Mouse (Mus musculus) adrenal gland, postnatal 4 days (tissue): ENCODE measurements around the gene Itprid1. TPM values are rescaled to one million over a fixed set of nuclear protein-coding genes. Genes with fewer than 3 reads are reported as not detected.

ENCODE experiments used
- DNase-seq, 2 experiments: peaks; one replicate each; pipeline ENCODE4 v3.0.0; 2021 to 2022; ENCODE audit warnings: low spot score in 2 of 2, mixed read lengths in 2 of 2
- long read RNA-seq, 2 experiments: library from polyadenylated mRNA; stranded (forward); transcript quantifications; one replicate each; pipeline ENCODE4 v2.0.0; 2021
- total RNA-seq, 2 experiments: library from RNA; stranded (reverse); gene quantifications; 2 replicates each; pipeline ENCODE4 v1.2.3; 2021

Gene Itprid1
- total RNA-seq, result not detected
- long read RNA-seq, experiment 1, result 0 reads
- long read RNA-seq, experiment 2, result 0 reads

GRCm38 (mm10) chr6:55836650-55837320 lies at the start of gene Itprid1:
TSS of gene Itprid1 (plus strand) at chr6:55836895.
- DNase-seq, result no peak

GRCm38 (mm10) chr6:55789557-55789956 lies 47.1 kb upstream of the Itprid1 start:
- no peak for DNase-seq

- no peak for DNase-seq
These were observed 44.7 kb upstream of the Itprid1 start for GRCm38 (mm10) chr6:55791852-55792496.

GRCm38 (mm10) chr6:55792536-55792935 lies 44.2 kb upstream of the Itprid1 start:
- DNase-seq, result no peak

- DNase-seq, result no peak
These were observed 34.0 kb upstream of the Itprid1 start for GRCm38 (mm10) chr6:55802686-55803085.

- DNase-seq, result no peak
These were observed 33.3 kb upstream of the Itprid1 start for GRCm38 (mm10) chr6:55803357-55803756.

GRCm38 (mm10) chr6:55803991-55804680 lies 32.6 kb upstream of the Itprid1 start:
- DNase-seq, result no peak

GRCm38 (mm10) chr6:55804681-55805000 lies 32.1 kb upstream of the Itprid1 start:
- no peak for DNase-seq

- DNase-seq, result no peak
These were observed 31.2 kb upstream of the Itprid1 start for GRCm38 (mm10) chr6:55805291-55806137.

- no peak for DNase-seq
These were observed 30.2 kb upstream of the Itprid1 start for GRCm38 (mm10) chr6:55806537-55806936.

- DNase-seq, result no peak
These were observed 28.0 kb upstream of the Itprid1 start for GRCm38 (mm10) chr6:55808692-55809091.

- DNase-seq, result no peak
These were observed 25.5 kb upstream of the Itprid1 start for GRCm38 (mm10) chr6:55811153-55811552.

- no peak for DNase-seq
These were observed 24.3 kb upstream of the Itprid1 start for GRCm38 (mm10) chr6:55812353-55812752.

- no peak for DNase-seq
These were observed 22.3 kb upstream of the Itprid1 start for GRCm38 (mm10) chr6:55814184-55814926.

GRCm38 (mm10) chr6:55816911-55817310 lies 19.8 kb upstream of the Itprid1 start:
- DNase-seq, result no peak

- no peak for DNase-seq
These were observed 7.0 kb upstream of the Itprid1 start for GRCm38 (mm10) chr6:55829722-55830121.

GRCm38 (mm10) chr6:55852589-55852988 lies 15.9 kb downstream of the Itprid1 start:
- DNase-seq, result no peak

GRCm38 (mm10) chr6:55856085-55856484 lies 19.4 kb downstream of the Itprid1 start:
- DNase-seq, result no peak

GRCm38 (mm10) chr6:55865206-55865605 lies 28.5 kb downstream of the Itprid1 start:
- DNase-seq, result no peak

GRCm38 (mm10) chr6:55879356-55879960 lies 42.8 kb downstream of the Itprid1 start:
- no peak for DNase-seq
